Mouse (Mus musculus) thymus, adult 2 months (tissue): Measurements from ENCODE around the gene Rgs6.

ENCODE experiments used
- CTCF ChIP-seq: fragments of 200-500 bp; IDR thresholded peaks from 2 replicates; pipeline ENCODE4 v1.5.1; 2012; ENCODE audit warnings: mild to moderate bottlenecking, control low read depth, low read length, moderate library complexity, borderline replicate concordance; ENCODE audit not compliant: control insufficient read depth, poor library complexity, insufficient read depth; ENCODE audit errors: extremely low read depth
- POLR2A ChIP-seq: fragments of 200-500 bp; IDR thresholded peaks from 2 replicates; pipeline ENCODE4 v1.6.1; 2012; ENCODE audit warnings: mild to moderate bottlenecking, low read length, control low read depth, moderate library complexity; ENCODE audit not compliant: control insufficient read depth, poor library complexity, insufficient read depth; ENCODE audit errors: extremely low read depth

- TF ChIP-seq CTCF (no peak), POLR2A (no peak)
Measured at GRCm38 (mm10) chr12:83084614-83085013, 496.5 kb downstream of the Rgs6 start.
